In genomic region chr3:60310402-60310801, GRCm38 (mm10) we compare ENCODE assay signal across 29 mouse cellular contexts.
DNase-seq lines count a peak whose midpoint lies in the region; ATAC-seq and TF ChIP-seq lines count a peak whose summit lies in the region.
"Had no signal": no experiment of that assay in that cellular context is flagged by ENCODE, and none has a peak within 500 bp of the region (broad histone marks: within the 10 kb centered on the region; RNA-seq: fewer than 3 reads in every experiment).

No protein-coding gene starts in this region.

- 48% methylated on average over 3 of the region's 3 CpGs for WGBS in heart, embryonic 14.5 days
- WGBS in heart, adult 2 months, result 68% methylated on average over 3 of the region's 3 CpGs
- 67% methylated on average over 3 of the region's 3 CpGs for WGBS in lung, embryonic 16.5 days
- WGBS in stomach, postnatal 0 days, result 65% methylated on average over 3 of the region's 3 CpGs

- H3K4me1 ChIP-seq in heart, embryonic 14.5 days (ENCODE audit: control insufficient read depth in 2 of 2, insufficient read depth in 2 of 2, low read length in 2 of 2), result peaks cover 0 to 15% of the 10 kb centered on the region in 2 experiments; a peak in 3 of 4 replicates
- H3K4me1 ChIP-seq in heart, adult 2 months (ENCODE audit: control insufficient read depth, insufficient read depth, low read length), result no peaks in the 10 kb centered on the region
- peaks cover 6% of the 10 kb centered on the region; the same call in 1 of the 2 replicates for H3K4me1 ChIP-seq in lung, embryonic 16.5 days (replicated peaks; ENCODE audit: control insufficient read depth, insufficient read depth, low read length)
- H3K4me1 ChIP-seq in embryonic fibroblast, embryonic 13.5 days (ENCODE audit: control insufficient read depth, insufficient read depth, low read length), result peaks cover 5% of the 10 kb centered on the region
- no peaks in the 10 kb centered on the region for H3K4me1 ChIP-seq in stomach, postnatal 0 days (replicated peaks; ENCODE audit: control insufficient read depth, insufficient read depth)
- H3K4me1 ChIP-seq: embryonic facial prominence, embryonic 10.5 days; forebrain, embryonic 12.5 days; hindbrain, embryonic 10.5 days; kidney, embryonic 15.5 days; limb, embryonic 12.5 days; midbrain, embryonic 13.5 days had no signal

- no peaks in the 10 kb centered on the region for H3K36me3 ChIP-seq in heart, embryonic 14.5 days (ENCODE audit: control insufficient read depth, insufficient read depth, low read length)
- no peaks in the 10 kb centered on the region for H3K36me3 ChIP-seq in heart, adult 2 months (ENCODE audit: control insufficient read depth, insufficient read depth, low read length)
- no peaks in the 10 kb centered on the region for H3K36me3 ChIP-seq in lung, embryonic 16.5 days (ENCODE audit: control insufficient read depth, insufficient read depth, low read length)
- no peaks in the 10 kb centered on the region for H3K36me3 ChIP-seq in stomach, postnatal 0 days (ENCODE audit: control insufficient read depth, insufficient read depth, low read length)
- H3K36me3 ChIP-seq: embryonic facial prominence, embryonic 10.5 days; forebrain, embryonic 12.5 days; G1E; hindbrain, embryonic 10.5 days; kidney, embryonic 15.5 days; limb, embryonic 12.5 days; midbrain, embryonic 13.5 days had no signal

- DNase-seq in heart, adult 2 months, result no peak
- DNase-seq in lung, postnatal 10 days, result no peak
- DNase-seq in stomach, postnatal 0 days (ENCODE audit: low spot score), result no peak
- DNase-seq in ovary, postnatal 36 days (ENCODE audit: low spot score), result no peak
- DNase-seq in gastrocnemius, postnatal 25 days, result no peak
- DNase-seq: adrenal gland, postnatal 36 days; B cell, adult 2 months; cerebellum, adult 9-10 months; kidney, adult 11 months; kidney, postnatal 36 days; layer of hippocampus, postnatal 36 days; liver, postnatal 0 days; right cerebral cortex, postnatal 14 days; spleen, adult 18-20 months; thymus, postnatal 14 days had no signal

- no peaks in the 10 kb centered on the region for H3K79me2 ChIP-seq in heart, adult 2 months (replicated peaks; ENCODE audit: control insufficient read depth, insufficient read depth, low read length)

- H3K4me2 ChIP-seq in heart, embryonic 14.5 days (ENCODE audit: low read length), result no peak overlapping the region
- H3K4me2 ChIP-seq in lung, embryonic 16.5 days (ENCODE audit: low read depth, low read length), result no peak overlapping the region
- no peak overlapping the region for H3K4me2 ChIP-seq in stomach, postnatal 0 days (replicated peaks; ENCODE audit: low read depth)
- H3K4me2 ChIP-seq: forebrain, embryonic 12.5 days; kidney, embryonic 15.5 days; limb, embryonic 12.5 days; liver, embryonic 11.5 days; midbrain, embryonic 13.5 days had no signal

- no peak overlapping the region for H3K4me3 ChIP-seq in heart, embryonic 14.5 days (ENCODE audit: control insufficient read depth in 1 of 2, insufficient read depth in 1 of 2, low read depth in 1 of 2, low read length in 2 of 2)
- no peak overlapping the region for H3K4me3 ChIP-seq in heart, adult 2 months
- no peak overlapping the region for H3K4me3 ChIP-seq in lung, embryonic 16.5 days (ENCODE audit: low read length)
- H3K4me3 ChIP-seq in embryonic fibroblast, embryonic 13.5 days (ENCODE audit: insufficient read depth, low read length), result no peak overlapping the region
- no peak overlapping the region for H3K4me3 ChIP-seq in stomach, postnatal 0 days (ENCODE audit: low read depth, low read length)
- H3K4me3 ChIP-seq: embryonic facial prominence, embryonic 10.5 days; forebrain, embryonic 12.5 days; hindbrain, embryonic 10.5 days; kidney, embryonic 15.5 days; limb, embryonic 12.5 days; megakaryocyte, embryonic 14.5 days; midbrain, embryonic 13.5 days had no signal

- ATAC-seq in heart, embryonic 14.5 days (ENCODE audit: insufficient number of reproducible peaks, insufficient read depth, low FRiP score, low read depth), result no peak; the same call in 1 of the 2 replicates
- ATAC-seq in lung, embryonic 16.5 days (ENCODE audit: low read depth), result no peak; the same call in 1 of the 2 replicates
- ATAC-seq in stomach, postnatal 0 days (ENCODE audit: low FRiP score, low TSS enrichment), result peak; percentile 45; the same call in 1 of the 2 replicates
- ATAC-seq: hindbrain, embryonic 16.5 days; liver, postnatal 0 days; midbrain, embryonic 13.5 days had no signal

- peak overlapping the region; percentile 30 to 39; a peak in 1 of 4 replicates for H3K27ac ChIP-seq in heart, embryonic 14.5 days (replicated peaks in 1 of 2; ENCODE audit: control insufficient read depth in 1 of 2, insufficient read depth in 1 of 2, low read depth in 2 of 2, low read length in 2 of 2)
- no peak overlapping the region for H3K27ac ChIP-seq in heart, adult 2 months
- 0 out of 2 replicates have a peak overlapping the region, but pooled peaks have one; percentile 55 for H3K27ac ChIP-seq in lung, embryonic 16.5 days (ENCODE audit: low read length)
- H3K27ac ChIP-seq in embryonic fibroblast, embryonic 13.5 days (ENCODE audit: insufficient read depth, low read length), result peak overlapping the region; percentile 47; the same call in 1 of the 2 replicates
- H3K27ac ChIP-seq in stomach, postnatal 0 days (replicated peaks), result no peak overlapping the region
- H3K27ac ChIP-seq: embryonic facial prominence, embryonic 10.5 days; forebrain, embryonic 12.5 days; hindbrain, embryonic 10.5 days; kidney, embryonic 15.5 days; limb, embryonic 12.5 days; midbrain, embryonic 13.5 days had no signal

- TF ChIP-seq EP300 in heart, adult 2 months (IDR thresholded peaks at IDR 0.05; ENCODE audit: insufficient read depth, low read depth, low read length), result no peak
- no peak for TF ChIP-seq EP300 in stomach, postnatal 0 days (optimal IDR thresholded peaks at IDR 0.05)

- intact Hi-C loops in heart, adult 2 months (cut with DNase I), result no loop called here

- H3K9ac ChIP-seq in heart, embryonic 14.5 days (ENCODE audit: low read length), result no peak overlapping the region
- H3K9ac ChIP-seq in heart, adult 2 months (ENCODE audit: low read depth, low read length), result no peak overlapping the region
- no peak overlapping the region for H3K9ac ChIP-seq in lung, embryonic 16.5 days (ENCODE audit: low read length)
- H3K9ac ChIP-seq in stomach, postnatal 0 days (ENCODE audit: low read length), result no peak overlapping the region
- H3K9ac ChIP-seq: forebrain, embryonic 12.5 days; kidney, embryonic 15.5 days; limb, embryonic 12.5 days; liver, postnatal 0 days; midbrain, embryonic 13.5 days had no signal

- no peaks in the 10 kb centered on the region for H3K27me3 ChIP-seq in heart, embryonic 14.5 days (ENCODE audit: control insufficient read depth, insufficient read depth, low read length)
- no peaks in the 10 kb centered on the region for H3K27me3 ChIP-seq in heart, adult 2 months (ENCODE audit: control insufficient read depth, insufficient read depth, low read length)
- no peaks in the 10 kb centered on the region for H3K27me3 ChIP-seq in lung, embryonic 16.5 days (ENCODE audit: control insufficient read depth, insufficient read depth, low read depth, low read length)
- no peaks in the 10 kb centered on the region for H3K27me3 ChIP-seq in stomach, postnatal 0 days (ENCODE audit: control insufficient read depth, insufficient read depth, low read length)
- H3K27me3 ChIP-seq: CH12.LX; forebrain, embryonic 12.5 days; kidney, embryonic 15.5 days; limb, embryonic 12.5 days; megakaryocyte, embryonic 14.5 days; midbrain, embryonic 13.5 days had no signal

- TF ChIP-seq CTCF in heart, adult 2 months (IDR thresholded peaks at IDR 0.05), result no peak
- no peak for TF ChIP-seq CTCF in embryonic fibroblast, embryonic 13.5 days (IDR thresholded peaks at IDR 0.05; ENCODE audit: borderline replicate concordance, insufficient read depth, low read length)
- no peak for TF ChIP-seq CTCF in stomach, postnatal 0 days (IDR thresholded peaks at IDR 0.05; ENCODE audit: low read depth)

- no peaks in the 10 kb centered on the region for H3K9me3 ChIP-seq in heart, embryonic 14.5 days (ENCODE audit: control insufficient read depth, low read length)
- no peaks in the 10 kb centered on the region for H3K9me3 ChIP-seq in lung, embryonic 16.5 days (ENCODE audit: control insufficient read depth, low read length)
- H3K9me3 ChIP-seq in stomach, postnatal 0 days (ENCODE audit: control insufficient read depth, low read length), result no peaks in the 10 kb centered on the region
- H3K9me3 ChIP-seq: embryonic facial prominence, embryonic 10.5 days; forebrain, embryonic 12.5 days; G1E; hindbrain, embryonic 10.5 days; kidney, embryonic 15.5 days; limb, embryonic 12.5 days; megakaryocyte, embryonic 14.5 days; midbrain, embryonic 13.5 days had no signal

- no peak for TF ChIP-seq POLR2A in heart, adult 2 months (IDR thresholded peaks at IDR 0.05; ENCODE audit: insufficient read depth, low read depth, low read length)
- no peak for TF ChIP-seq POLR2A in embryonic fibroblast, embryonic 13.5 days (IDR thresholded peaks at IDR 0.05; ENCODE audit: low read depth, low read length)

Comparison
In these comparisons a context has a peak if more than half of its experiments do, and no peak if none do; other contexts are left out.
1. H3K27ac ChIP-seq: peak in heart, embryonic 14.5 days (2 of 2), lung, embryonic 16.5 days (single experiment) and embryonic fibroblast, embryonic 13.5 days (single experiment); none in heart, adult 2 months (single experiment) and stomach, postnatal 0 days (single experiment).